10 mouse cellular contexts compared by ENCODE assay signal in genomic region chr8:78077122-78077521, GRCm38 (mm10).
DNase-seq lines count a peak whose midpoint lies in the region; ATAC-seq lines count a peak whose summit lies in the region.
"Had no signal": no experiment of that assay in that cellular context is flagged by ENCODE, and none has a peak within 500 bp of the region (broad histone marks: within the 10 kb centered on the region; RNA-seq: fewer than 3 reads in every experiment).

No protein-coding gene starts in this region.

- H3K36me3 ChIP-seq in megakaryocyte, embryonic 14.5 days (replicated peaks; ENCODE audit: low read length): no peaks in the 10 kb centered on the region
- H3K36me3 ChIP-seq: limb, embryonic 12.5 days; neural tube, embryonic 12.5 days had no signal

- no peaks in the 10 kb centered on the region for H3K27me3 ChIP-seq in megakaryocyte, embryonic 14.5 days (replicated peaks)
- H3K27me3 ChIP-seq: limb, embryonic 12.5 days; neural tube, embryonic 12.5 days had no signal

- H3K9me3 ChIP-seq in megakaryocyte, embryonic 14.5 days: no peaks in the 10 kb centered on the region
- H3K9me3 ChIP-seq: limb, embryonic 12.5 days; neural tube, embryonic 12.5 days had no signal

- H3K4me1 ChIP-seq in megakaryocyte, embryonic 14.5 days: peaks cover 12% of the 10 kb centered on the region
- H3K4me1 ChIP-seq: neural tube, embryonic 12.5 days had no signal

- no peak for ATAC-seq in megakaryocyte, adult 5-6 weeks (ENCODE audit: poor library complexity, severe bottlenecking)
- no peak for ATAC-seq in granulocyte monocyte progenitor cell, adult 5-6 weeks (replicated peaks; ENCODE audit: poor library complexity, severe bottlenecking)

- H3K4me3 ChIP-seq in megakaryocyte, embryonic 14.5 days (replicated peaks): peak overlapping the region; percentile 35
- H3K4me3 ChIP-seq: limb, embryonic 12.5 days; neural tube, embryonic 12.5 days had no signal

- peak; percentile 45 for DNase-seq in adrenal gland, postnatal 25 days
- DNase-seq in kidney, postnatal 10 days: peak; percentile 74
- peak; percentile 84 for DNase-seq in lung, postnatal 10 days
- no peak for DNase-seq in left cerebral cortex, adult 8-10 months (ENCODE audit: low spot score in 2 of 2)
- no peak for DNase-seq in frontal cortex, postnatal 14 days (ENCODE audit: low spot score in 2 of 2)

Comparison
In these comparisons a context has a peak if more than half of its experiments do, and no peak if none do; other contexts are left out.
1. DNase-seq: peak in adrenal gland, postnatal 25 days (single experiment), kidney, postnatal 10 days (single experiment) and lung, postnatal 10 days (single experiment); none in left cerebral cortex, adult 8-10 months (0 of 2) and frontal cortex, postnatal 14 days (0 of 2).